Mouse (Mus musculus): ENCODE measurements around the gene Slc9a1.

Gene Slc9a1

GRCm38 (mm10) chr4:133439460-133440376, 70.2 kb downstream of the Slc9a1 start:
- DNase-seq (ENCODE audit: low spot score in 2 of 2) = no peak

- DNase-seq (ENCODE audit: low spot score in 2 of 2) = no peak
Observed at GRCm38 (mm10) chr4:133440377-133440795, 70.9 kb downstream of the Slc9a1 start.

- DNase-seq (ENCODE audit: low spot score in 2 of 2) = no peak
Observed at GRCm38 (mm10) chr4:133442194-133442593, 72.7 kb downstream of the Slc9a1 start.

- DNase-seq (ENCODE audit: low spot score in 2 of 2) = no peak
Observed at GRCm38 (mm10) chr4:133443085-133443484, 73.6 kb downstream of the Slc9a1 start.

- DNase-seq (ENCODE audit: low spot score in 2 of 2) = no peak
Observed at GRCm38 (mm10) chr4:133445727-133446126, 76.2 kb downstream of the Slc9a1 start.

- DNase-seq (ENCODE audit: low spot score in 2 of 2) = no peak
Observed at GRCm38 (mm10) chr4:133447366-133447765, 77.9 kb downstream of the Slc9a1 start.

GRCm38 (mm10) chr4:133447967-133448366, 78.5 kb downstream of the Slc9a1 start:
- DNase-seq (ENCODE audit: low spot score in 2 of 2) = no peak

- DNase-seq (ENCODE audit: low spot score in 2 of 2) = no peak
Observed at GRCm38 (mm10) chr4:133448708-133449388, 79.3 kb downstream of the Slc9a1 start.

- peak in 1 of 2 experiments; percentile 55 for DNase-seq (ENCODE audit: low spot score in 2 of 2)
Observed at GRCm38 (mm10) chr4:133449726-133450125, 80.2 kb downstream of the Slc9a1 start.

- DNase-seq (ENCODE audit: low spot score in 2 of 2) = peak; percentile 77 to 79
Observed at GRCm38 (mm10) chr4:133451536-133451935, 82.0 kb downstream of the Slc9a1 start.

- no peak for DNase-seq (ENCODE audit: low spot score in 2 of 2)
Observed at GRCm38 (mm10) chr4:133452433-133452832, 82.9 kb downstream of the Slc9a1 start.

GRCm38 (mm10) chr4:133458044-133458443, 88.5 kb downstream of the Slc9a1 start:
- no peak for DNase-seq (ENCODE audit: low spot score in 2 of 2)

GRCm38 (mm10) chr4:133460006-133460405, 90.5 kb downstream of the Slc9a1 start:
- no peak for DNase-seq (ENCODE audit: low spot score in 2 of 2)

GRCm38 (mm10) chr4:133460796-133461325, 91.4 kb downstream of the Slc9a1 start:
- no peak for DNase-seq (ENCODE audit: low spot score in 2 of 2)

GRCm38 (mm10) chr4:133461362-133461761, 91.9 kb downstream of the Slc9a1 start:
- DNase-seq (ENCODE audit: low spot score in 2 of 2) = no peak

- DNase-seq (ENCODE audit: low spot score in 2 of 2) = no peak
Observed at GRCm38 (mm10) chr4:133463184-133463583, 93.7 kb downstream of the Slc9a1 start.

- peak; percentile 78 to 79 for DNase-seq (ENCODE audit: low spot score in 2 of 2)
Observed at GRCm38 (mm10) chr4:133468080-133468479, 98.6 kb downstream of the Slc9a1 start.

GRCm38 (mm10) chr4:133469122-133469521, 99.6 kb downstream of the Slc9a1 start:
- DNase-seq (ENCODE audit: low spot score in 2 of 2) = no peak

GRCm38 (mm10) chr4:133471135-133471821, 101.8 kb downstream of the Slc9a1 start:
- no peak for DNase-seq (ENCODE audit: low spot score in 2 of 2)
